11 mouse cellular contexts compared by ENCODE assay signal in genomic region chr9:108704591-108704990, GRCm38 (mm10). TPM values are rescaled to one million over a fixed set of nuclear protein-coding genes. Genes with fewer than 3 reads are reported as not detected.
DNase-seq lines count a peak whose midpoint lies in the region; ATAC-seq and TF ChIP-seq lines count a peak whose summit lies in the region.
"Had no signal": no experiment of that assay in that cellular context is flagged by ENCODE, and none has a peak within 500 bp of the region (broad histone marks: within the 10 kb centered on the region; RNA-seq: fewer than 3 reads in every experiment).

No protein-coding gene starts in this region.

- no peak for ATAC-seq in hindbrain, embryonic 16.5 days
- no peak for ATAC-seq in hindbrain, postnatal 0 days
- no peak; the same call in 1 of the 2 replicates for ATAC-seq in heart, embryonic 16.5 days (replicated peaks; ENCODE audit: extremely low read depth, insufficient read depth, low FRiP score)
- no peak for ATAC-seq in liver, embryonic 11.5 days (replicated peaks; ENCODE audit: low FRiP score)
- no peak for ATAC-seq in forebrain, embryonic 16.5 days
- ATAC-seq: liver, embryonic 12.5 days had no signal

- H3K4me1 ChIP-seq in hindbrain, embryonic 16.5 days (ENCODE audit: control insufficient read depth, insufficient read depth, low read depth, low read length) = peaks cover 4% of the 10 kb centered on the region; the same call in 1 of the 2 replicates
- H3K4me1 ChIP-seq in hindbrain, postnatal 0 days (ENCODE audit: insufficient read depth, low read length) = peaks cover 4% of the 10 kb centered on the region; the same call in 1 of the 2 replicates
- H3K4me1 ChIP-seq in ES-Bruce4 (ENCODE audit: control insufficient read depth, insufficient read depth, low read length) = peaks cover 2% of the 10 kb centered on the region
- peaks cover 23% of the 10 kb centered on the region for H3K4me1 ChIP-seq in heart, embryonic 16.5 days (ENCODE audit: control insufficient read depth, insufficient read depth, low read length)
- peaks cover 2% of the 10 kb centered on the region; the same call in 1 of the 2 replicates for H3K4me1 ChIP-seq in liver, embryonic 11.5 days (replicated peaks; ENCODE audit: control insufficient read depth, insufficient read depth, low read length)
- H3K4me1 ChIP-seq in forebrain, embryonic 16.5 days (replicated peaks; ENCODE audit: control insufficient read depth, insufficient read depth, low read length) = no peaks in the 10 kb centered on the region; the same call in 1 of the 2 replicates

- DNase-seq in hindbrain, postnatal 0 days (ENCODE audit: low spot score) = no peak
- peak; percentile 39 for DNase-seq in ZHBTc4 (ENCODE audit: low read depth, low spot score)
- no peak for DNase-seq in liver, embryonic 11.5 days (ENCODE audit: low spot score)
- DNase-seq in ovary, postnatal 14 days (ENCODE audit: low spot score) = no peak
- DNase-seq: right cerebral cortex, postnatal 14 days had no signal

- H3K36me3 ChIP-seq in hindbrain, embryonic 16.5 days (ENCODE audit: control insufficient read depth, insufficient read depth, low read length) = no peaks in the 10 kb centered on the region
- H3K36me3 ChIP-seq in hindbrain, postnatal 0 days (ENCODE audit: insufficient read depth, low read length) = no peaks in the 10 kb centered on the region
- no peaks in the 10 kb centered on the region; the same call in 1 of the 2 replicates for H3K36me3 ChIP-seq in ES-Bruce4 (ENCODE audit: control insufficient read depth, insufficient read depth, low read length, poor library complexity, severe bottlenecking)
- H3K36me3 ChIP-seq in heart, embryonic 16.5 days (ENCODE audit: control insufficient read depth, insufficient read depth) = no peaks in the 10 kb centered on the region
- H3K36me3 ChIP-seq in liver, embryonic 11.5 days (ENCODE audit: control insufficient read depth, insufficient read depth, low read length) = no peaks in the 10 kb centered on the region
- H3K36me3 ChIP-seq in forebrain, embryonic 16.5 days (ENCODE audit: control insufficient read depth, insufficient read depth) = no peaks in the 10 kb centered on the region
- H3K36me3 ChIP-seq: forebrain, embryonic 10.5 days; liver, embryonic 12.5 days had no signal

- no peak for TF ChIP-seq EP300 in ES-Bruce4 (IDR thresholded peaks at IDR 0.05; ENCODE audit: insufficient read depth, low read depth, low read length)

- H3K4me2 ChIP-seq in hindbrain, embryonic 16.5 days (ENCODE audit: low read length) = no peak overlapping the region
- no peak overlapping the region for H3K4me2 ChIP-seq in hindbrain, postnatal 0 days (ENCODE audit: low read depth, low read length)
- H3K4me2 ChIP-seq in heart, embryonic 16.5 days (ENCODE audit: low read depth, low read length) = peak overlapping the region; percentile 2; the same call in 1 of the 2 replicates
- no peak overlapping the region for H3K4me2 ChIP-seq in liver, embryonic 11.5 days
- H3K4me2 ChIP-seq in forebrain, embryonic 16.5 days (ENCODE audit: low read length) = no peak overlapping the region
- H3K4me2 ChIP-seq: liver, embryonic 12.5 days had no signal

- H3K9me3 ChIP-seq in hindbrain, embryonic 16.5 days (ENCODE audit: control insufficient read depth, low read length) = no peaks in the 10 kb centered on the region
- H3K9me3 ChIP-seq in hindbrain, postnatal 0 days (ENCODE audit: low read length) = no peaks in the 10 kb centered on the region
- H3K9me3 ChIP-seq in ES-Bruce4 (replicated peaks; ENCODE audit: control insufficient read depth, insufficient read depth, low read length, poor library complexity, severe bottlenecking) = no peaks in the 10 kb centered on the region
- H3K9me3 ChIP-seq in heart, embryonic 16.5 days (replicated peaks; ENCODE audit: control insufficient read depth, low read length) = no peaks in the 10 kb centered on the region
- H3K9me3 ChIP-seq in liver, embryonic 11.5 days (ENCODE audit: control insufficient read depth, low read length) = no peaks in the 10 kb centered on the region
- no peaks in the 10 kb centered on the region for H3K9me3 ChIP-seq in forebrain, embryonic 16.5 days (ENCODE audit: control insufficient read depth, low read length)
- H3K9me3 ChIP-seq: forebrain, embryonic 10.5 days; liver, embryonic 12.5 days had no signal

- TF ChIP-seq CTCF in hindbrain, postnatal 0 days (IDR thresholded peaks at IDR 0.05; ENCODE audit: low read depth) = no peak
- no peak for TF ChIP-seq CTCF in ES-Bruce4 (IDR thresholded peaks at IDR 0.05; ENCODE audit: low read depth, low read length)

- no peak overlapping the region for H3K4me3 ChIP-seq in hindbrain, embryonic 16.5 days (ENCODE audit: low read length)
- no peak overlapping the region for H3K4me3 ChIP-seq in hindbrain, postnatal 0 days (ENCODE audit: low read length)
- H3K4me3 ChIP-seq in ES-Bruce4 (ENCODE audit: low read depth, low read length) = no peak overlapping the region
- no peak overlapping the region for H3K4me3 ChIP-seq in heart, embryonic 16.5 days (ENCODE audit: low read length)
- no peak overlapping the region for H3K4me3 ChIP-seq in liver, embryonic 11.5 days (ENCODE audit: low read depth, low read length)
- H3K4me3 ChIP-seq in forebrain, embryonic 16.5 days (replicated peaks; ENCODE audit: low read length) = no peak overlapping the region
- H3K4me3 ChIP-seq: forebrain, embryonic 10.5 days; liver, embryonic 12.5 days had no signal

- peak overlapping the region; percentile 40; the same call in 1 of the 2 replicates for H3K27ac ChIP-seq in hindbrain, embryonic 16.5 days (ENCODE audit: low read depth, low read length)
- H3K27ac ChIP-seq in hindbrain, postnatal 0 days = no peak overlapping the region
- peak overlapping the region; percentile 42 for H3K27ac ChIP-seq in ES-Bruce4 (ENCODE audit: insufficient read depth, low read length)
- H3K27ac ChIP-seq in heart, embryonic 16.5 days (ENCODE audit: low read length) = peak overlapping the region; percentile 82
- H3K27ac ChIP-seq in liver, embryonic 11.5 days (ENCODE audit: low read depth, low read length) = no peak overlapping the region
- H3K27ac ChIP-seq in forebrain, embryonic 16.5 days (ENCODE audit: low read length) = no peak overlapping the region
- H3K27ac ChIP-seq: liver, embryonic 12.5 days had no signal

- H3K27me3 ChIP-seq in hindbrain, embryonic 16.5 days (replicated peaks; ENCODE audit: control insufficient read depth, insufficient read depth, low read length) = no peaks in the 10 kb centered on the region
- H3K27me3 ChIP-seq in hindbrain, postnatal 0 days (ENCODE audit: insufficient read depth, low read length) = no peaks in the 10 kb centered on the region
- H3K27me3 ChIP-seq in ES-Bruce4 (ENCODE audit: control insufficient read depth, insufficient read depth, low read length, poor library complexity, severe bottlenecking) = no peaks in the 10 kb centered on the region
- H3K27me3 ChIP-seq in heart, embryonic 16.5 days (ENCODE audit: control insufficient read depth, insufficient read depth, low read length) = no peaks in the 10 kb centered on the region
- no peaks in the 10 kb centered on the region for H3K27me3 ChIP-seq in liver, embryonic 11.5 days (replicated peaks; ENCODE audit: control insufficient read depth, insufficient read depth, low read length)
- H3K27me3 ChIP-seq in forebrain, embryonic 16.5 days (replicated peaks; ENCODE audit: control insufficient read depth, insufficient read depth, low read length) = no peaks in the 10 kb centered on the region
- H3K27me3 ChIP-seq: liver, embryonic 12.5 days had no signal

- 63% methylated on average over 7 of the region's 7 CpGs for WGBS in hindbrain, embryonic 16.5 days
- 70% methylated on average over 7 of the region's 7 CpGs for WGBS in hindbrain, postnatal 0 days
- WGBS in heart, embryonic 16.5 days = 33% methylated on average over 7 of the region's 7 CpGs
- 76% methylated on average over 7 of the region's 7 CpGs for WGBS in liver, embryonic 11.5 days
- 78% methylated on average over 7 of the region's 7 CpGs for WGBS in forebrain, embryonic 16.5 days

- H3K9ac ChIP-seq in hindbrain, embryonic 16.5 days (ENCODE audit: low read depth, low read length) = no peak overlapping the region
- H3K9ac ChIP-seq in hindbrain, postnatal 0 days (replicated peaks; ENCODE audit: low read length) = no peak overlapping the region
- 0 out of 2 replicates have a peak overlapping the region, but pooled peaks have one; percentile 0 for H3K9ac ChIP-seq in ES-Bruce4 (ENCODE audit: low read depth, poor library complexity, severe bottlenecking)
- H3K9ac ChIP-seq in heart, embryonic 16.5 days (ENCODE audit: low read length) = peak overlapping the region; percentile 41
- no peak overlapping the region for H3K9ac ChIP-seq in liver, embryonic 11.5 days (ENCODE audit: low read depth, low read length)
- H3K9ac ChIP-seq in forebrain, embryonic 16.5 days (replicated peaks; ENCODE audit: low read depth, low read length) = no peak overlapping the region
- H3K9ac ChIP-seq: liver, embryonic 12.5 days had no signal

- no peak for TF ChIP-seq POLR2A in ES-Bruce4 (IDR thresholded peaks at IDR 0.05; ENCODE audit: insufficient read depth, low read length)

RNA-seq across cellular contexts. Expression of gene Prkar2a, which starts 15.5 kb away (rescaled TPM):
- polyA plus RNA-seq in hindbrain, embryonic 16.5 days (2015; fragmentation: Nextera tagmentation; extraction: Ambion mirVana) = 36.8 and 52.8 TPM in 2 replicates
- total RNA-seq in hindbrain, postnatal 0 days (2014; rRNA removed) = 87.3 and 92.2 TPM in 2 replicates
- polyA plus RNA-seq in hindbrain, postnatal 0 days (2015; fragmentation: Nextera tagmentation; extraction: Ambion mirVana) = 39.7 and 43.9 TPM in 2 replicates
- 58.4 and 72.2 TPM in 2 replicates for polyA plus RNA-seq in ES-Bruce4 (2011; ENCODE audit: insufficient read depth, insufficient read length, low read depth, missing spikeins)
- polyA plus RNA-seq in heart, embryonic 16.5 days (2015; fragmentation: Nextera tagmentation; extraction: Ambion mirVana) = 21.3 and 25.5 TPM in 2 replicates
- 23.8 and 26.2 TPM in 2 replicates for polyA plus RNA-seq in liver, embryonic 11.5 days (2014; fragmentation: Nextera tagmentation; extraction: Ambion mirVana)
- 37.6 and 41.3 TPM in 2 replicates for polyA plus RNA-seq in forebrain, embryonic 16.5 days (2015; fragmentation: Nextera tagmentation; extraction: Ambion mirVana)

RNA-seq across cellular contexts. Expression of gene Slc25a20, which starts 42.7 kb away (rescaled TPM):
- polyA plus RNA-seq in hindbrain, embryonic 16.5 days (2015; fragmentation: Nextera tagmentation; extraction: Ambion mirVana) = 48.7 and 51.3 TPM in 2 replicates
- total RNA-seq in hindbrain, postnatal 0 days (2014; rRNA removed) = 31.0 and 41.1 TPM in 2 replicates
- polyA plus RNA-seq in hindbrain, postnatal 0 days (2015; fragmentation: Nextera tagmentation; extraction: Ambion mirVana) = 49.7 and 50.2 TPM in 2 replicates
- polyA plus RNA-seq in ES-Bruce4 (2011; ENCODE audit: insufficient read depth, insufficient read length, low read depth, missing spikeins) = 30.1 and 35.7 TPM in 2 replicates
- polyA plus RNA-seq in heart, embryonic 16.5 days (2015; fragmentation: Nextera tagmentation; extraction: Ambion mirVana) = 88.0 and 91.4 TPM in 2 replicates
- 25.0 and 30.0 TPM in 2 replicates for polyA plus RNA-seq in liver, embryonic 11.5 days (2014; fragmentation: Nextera tagmentation; extraction: Ambion mirVana)
- 46.3 and 47.8 TPM in 2 replicates for polyA plus RNA-seq in forebrain, embryonic 16.5 days (2015; fragmentation: Nextera tagmentation; extraction: Ambion mirVana)

RNA-seq across cellular contexts. Expression of gene Arih2, which starts 55.4 kb away (rescaled TPM):
- 44.6 and 48.0 TPM in 2 replicates for polyA plus RNA-seq in hindbrain, embryonic 16.5 days (2015; fragmentation: Nextera tagmentation; extraction: Ambion mirVana)
- total RNA-seq in hindbrain, postnatal 0 days (2014; rRNA removed) = 52.1 and 54.8 TPM in 2 replicates
- polyA plus RNA-seq in hindbrain, postnatal 0 days (2015; fragmentation: Nextera tagmentation; extraction: Ambion mirVana) = 38.5 and 39.7 TPM in 2 replicates
- polyA plus RNA-seq in ES-Bruce4 (2011; ENCODE audit: insufficient read depth, insufficient read length, low read depth, missing spikeins) = 131 and 133 TPM in 2 replicates
- 45.6 and 46.9 TPM in 2 replicates for polyA plus RNA-seq in heart, embryonic 16.5 days (2015; fragmentation: Nextera tagmentation; extraction: Ambion mirVana)
- polyA plus RNA-seq in liver, embryonic 11.5 days (2014; fragmentation: Nextera tagmentation; extraction: Ambion mirVana) = 47.7 and 54.2 TPM in 2 replicates
- polyA plus RNA-seq in forebrain, embryonic 16.5 days (2015; fragmentation: Nextera tagmentation; extraction: Ambion mirVana) = 59.9 and 61.8 TPM in 2 replicates

Comparison
In these comparisons a context has a peak if more than half of its experiments do, and no peak if none do; other contexts are left out.
1. H3K27ac ChIP-seq: peak in hindbrain, embryonic 16.5 days (single experiment), ES-Bruce4 (single experiment) and heart, embryonic 16.5 days (single experiment); none in hindbrain, postnatal 0 days (single experiment), liver, embryonic 11.5 days (single experiment) and forebrain, embryonic 16.5 days (single experiment).
2. H3K9ac ChIP-seq: peak in ES-Bruce4 (single experiment) and heart, embryonic 16.5 days (single experiment); none in hindbrain, embryonic 16.5 days (single experiment), hindbrain, postnatal 0 days (single experiment), liver, embryonic 11.5 days (single experiment) and forebrain, embryonic 16.5 days (single experiment).